Mouse (Mus musculus): ENCODE results near the gene Mrpl46. TPM values are rescaled to one million over a fixed set of nuclear protein-coding genes. Genes with fewer than 3 reads are reported as not detected.

Gene Mrpl46
- polyA plus RNA-seq, 1 experiment, result 13.7 TPM

GRCm38 (mm10) chr7:78766019-78766683, 17.2 kb downstream of the Mrpl46 start:
- Histone ChIP-seq H3K4me1 (ENCODE audit: control insufficient read depth, insufficient read depth, low read length) (peaks cover 5% of the 10 kb centered on the region; the same call in 1 of the 2 replicates), H3K36me3 (ENCODE audit: control insufficient read depth, insufficient read depth, low read length) (no peaks in the 10 kb centered on the region), H3K27ac (ENCODE audit: control insufficient read depth, insufficient read depth, low read depth, low read length) (no peak overlapping the region), H3K4me3 (ENCODE audit: control insufficient read depth, low read depth, low read length) (peak overlapping the region; percentile 35; the same call in 1 of the 2 replicates), H3K27me3 (ENCODE audit: control insufficient read depth, insufficient read depth, low read length) (no peaks in the 10 kb centered on the region)
- TF ChIP-seq CTCF (IDR thresholded peaks at IDR 0.05; ENCODE audit: control insufficient read depth, insufficient read depth, insufficient replicate concordance, low read depth, low read length) (peak; percentile 93), POLR2A (IDR thresholded peaks at IDR 0.05; ENCODE audit: control insufficient read depth, low read depth, low read length) (no peak)

- Histone ChIP-seq H3K4me1 (ENCODE audit: control insufficient read depth, insufficient read depth, low read length) (peaks cover 5% of the 10 kb centered on the region; the same call in 1 of the 2 replicates), H3K4me3 (ENCODE audit: control insufficient read depth, low read depth, low read length) (no peak overlapping the region), H3K27ac (ENCODE audit: control insufficient read depth, insufficient read depth, low read depth, low read length) (no peak overlapping the region), H3K36me3 (ENCODE audit: control insufficient read depth, insufficient read depth, low read length) (no peaks in the 10 kb centered on the region), H3K27me3 (ENCODE audit: control insufficient read depth, insufficient read depth, low read length) (no peaks in the 10 kb centered on the region)
- no peak for TF ChIP-seq POLR2A (IDR thresholded peaks at IDR 0.05; ENCODE audit: control insufficient read depth, low read depth, low read length)
- TF ChIP-seq CTCF (IDR thresholded peaks at IDR 0.05; ENCODE audit: control insufficient read depth, insufficient read depth, insufficient replicate concordance, low read depth, low read length), result no peak
These were observed 18.1 kb downstream of the Mrpl46 start for GRCm38 (mm10) chr7:78765215-78765631.

- Histone ChIP-seq H3K36me3 (ENCODE audit: control insufficient read depth, insufficient read depth, low read length) (no peaks in the 10 kb centered on the region), H3K4me3 (ENCODE audit: control insufficient read depth, low read depth, low read length) (no peak overlapping the region), H3K27ac (ENCODE audit: control insufficient read depth, insufficient read depth, low read depth, low read length) (no peak overlapping the region), H3K27me3 (ENCODE audit: control insufficient read depth, insufficient read depth, low read length) (no peaks in the 10 kb centered on the region), H3K4me1 (ENCODE audit: control insufficient read depth, insufficient read depth, low read length) (peaks cover 5% of the 10 kb centered on the region; the same call in 1 of the 2 replicates)
- TF ChIP-seq POLR2A (IDR thresholded peaks at IDR 0.05; ENCODE audit: control insufficient read depth, low read depth, low read length) (no peak), CTCF (IDR thresholded peaks at IDR 0.05; ENCODE audit: control insufficient read depth, insufficient read depth, insufficient replicate concordance, low read depth, low read length) (no peak)
These were observed 19.5 kb downstream of the Mrpl46 start for GRCm38 (mm10) chr7:78763801-78764200.

GRCm38 (mm10) chr7:78754458-78755000, 28.8 kb downstream of the Mrpl46 start:
- no peaks in the 10 kb centered on the region for H3K36me3 ChIP-seq (ENCODE audit: control insufficient read depth, insufficient read depth, low read length)
- no peaks in the 10 kb centered on the region for H3K4me1 ChIP-seq (ENCODE audit: control insufficient read depth, insufficient read depth, low read length)
- no peak overlapping the region for H3K4me3 ChIP-seq (ENCODE audit: control insufficient read depth, low read depth, low read length)
- H3K27me3 ChIP-seq (ENCODE audit: control insufficient read depth, insufficient read depth, low read length), result no peaks in the 10 kb centered on the region
- H3K27ac ChIP-seq (ENCODE audit: control insufficient read depth, insufficient read depth, low read depth, low read length), result no peak overlapping the region
- no peak for TF ChIP-seq POLR2A (IDR thresholded peaks at IDR 0.05; ENCODE audit: control insufficient read depth, low read depth, low read length)
- no peak for TF ChIP-seq CTCF (IDR thresholded peaks at IDR 0.05; ENCODE audit: control insufficient read depth, insufficient read depth, insufficient replicate concordance, low read depth, low read length)

- TF ChIP-seq POLR2A (IDR thresholded peaks at IDR 0.05; ENCODE audit: control insufficient read depth, low read depth, low read length), result no peak
- no peak for TF ChIP-seq CTCF (IDR thresholded peaks at IDR 0.05; ENCODE audit: control insufficient read depth, insufficient read depth, insufficient replicate concordance, low read depth, low read length)
- no peaks in the 10 kb centered on the region for H3K36me3 ChIP-seq (ENCODE audit: control insufficient read depth, insufficient read depth, low read length)
- no peak overlapping the region for H3K4me3 ChIP-seq (ENCODE audit: control insufficient read depth, low read depth, low read length)
- H3K4me1 ChIP-seq (ENCODE audit: control insufficient read depth, insufficient read depth, low read length), result no peaks in the 10 kb centered on the region
- H3K27me3 ChIP-seq (ENCODE audit: control insufficient read depth, insufficient read depth, low read length), result no peaks in the 10 kb centered on the region
- no peak overlapping the region for H3K27ac ChIP-seq (ENCODE audit: control insufficient read depth, insufficient read depth, low read depth, low read length)
These were observed 29.4 kb downstream of the Mrpl46 start for GRCm38 (mm10) chr7:78753752-78754457.

- no peaks in the 10 kb centered on the region for H3K27me3 ChIP-seq (ENCODE audit: control insufficient read depth, insufficient read depth, low read length)
- H3K4me3 ChIP-seq (ENCODE audit: control insufficient read depth, low read depth, low read length), result no peak overlapping the region
- no peak overlapping the region for H3K27ac ChIP-seq (ENCODE audit: control insufficient read depth, insufficient read depth, low read depth, low read length)
- TF ChIP-seq POLR2A (IDR thresholded peaks at IDR 0.05; ENCODE audit: control insufficient read depth, low read depth, low read length) (no peak), CTCF (IDR thresholded peaks at IDR 0.05; ENCODE audit: control insufficient read depth, insufficient read depth, insufficient replicate concordance, low read depth, low read length) (no peak)
- no peaks in the 10 kb centered on the region for H3K36me3 ChIP-seq (ENCODE audit: control insufficient read depth, insufficient read depth, low read length)
- H3K4me1 ChIP-seq (ENCODE audit: control insufficient read depth, insufficient read depth, low read length), result no peaks in the 10 kb centered on the region
These were observed 30.4 kb downstream of the Mrpl46 start for GRCm38 (mm10) chr7:78752961-78753360.

GRCm38 (mm10) chr7:78743731-78744385, 39.5 kb downstream of the Mrpl46 start:
- no peaks in the 10 kb centered on the region for H3K27me3 ChIP-seq (ENCODE audit: control insufficient read depth, insufficient read depth, low read length)
- no peak overlapping the region for H3K27ac ChIP-seq (ENCODE audit: control insufficient read depth, insufficient read depth, low read depth, low read length)
- no peaks in the 10 kb centered on the region for H3K4me1 ChIP-seq (ENCODE audit: control insufficient read depth, insufficient read depth, low read length)
- H3K4me3 ChIP-seq (ENCODE audit: control insufficient read depth, low read depth, low read length), result no peak overlapping the region
- TF ChIP-seq POLR2A (IDR thresholded peaks at IDR 0.05; ENCODE audit: control insufficient read depth, low read depth, low read length), result no peak
- no peaks in the 10 kb centered on the region for H3K36me3 ChIP-seq (ENCODE audit: control insufficient read depth, insufficient read depth, low read length)
